Mouse (Mus musculus): ENCODE data around the gene D930048N14Rik. TPM values are rescaled to one million over a fixed set of nuclear protein-coding genes. Genes with fewer than 3 reads are reported as not detected.

The D930048N14Rik gene
- polyA plus RNA-seq, 1 experiment from 2014 or later, result 0.82 TPM

DNA sequence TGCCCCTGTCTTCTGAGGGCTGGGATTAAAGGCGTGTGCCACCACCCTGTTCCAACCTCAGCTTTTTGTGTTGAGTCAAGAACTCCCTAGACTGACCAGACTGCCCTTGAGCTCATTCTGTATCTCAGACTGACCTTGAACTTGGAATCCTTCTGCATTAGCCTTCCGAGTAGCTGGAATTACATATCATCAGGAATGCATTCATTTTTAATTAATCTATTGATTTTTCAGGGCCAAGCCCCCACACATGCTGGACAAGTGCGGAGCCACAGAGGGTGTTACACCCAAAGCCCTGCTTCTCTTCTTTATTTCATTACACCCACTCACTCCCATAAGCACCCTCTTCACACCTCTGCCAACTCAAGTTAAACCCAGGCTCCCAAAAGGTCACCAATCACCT is 17.0 kb upstream of the D930048N14Rik start:
- H3K36me3 ChIP-seq, result peaks cover 20% of the 10 kb centered on the region
- H3K9me3 ChIP-seq, result no peaks in the 10 kb centered on the region
- peaks cover 34% of the 10 kb centered on the region for H3K4me1 ChIP-seq (replicated peaks)
- no peak overlapping the region for H3K27ac ChIP-seq
- no peak overlapping the region for H3K4me3 ChIP-seq
- H3K27me3 ChIP-seq (ENCODE audit: insufficient read depth, poor library complexity, severe bottlenecking), result no peaks in the 10 kb centered on the region
- no peak for DNase-seq (ENCODE audit: low spot score)
- WGBS, result 91% methylated on average over 3 of the region's 3 CpGs

DNA sequence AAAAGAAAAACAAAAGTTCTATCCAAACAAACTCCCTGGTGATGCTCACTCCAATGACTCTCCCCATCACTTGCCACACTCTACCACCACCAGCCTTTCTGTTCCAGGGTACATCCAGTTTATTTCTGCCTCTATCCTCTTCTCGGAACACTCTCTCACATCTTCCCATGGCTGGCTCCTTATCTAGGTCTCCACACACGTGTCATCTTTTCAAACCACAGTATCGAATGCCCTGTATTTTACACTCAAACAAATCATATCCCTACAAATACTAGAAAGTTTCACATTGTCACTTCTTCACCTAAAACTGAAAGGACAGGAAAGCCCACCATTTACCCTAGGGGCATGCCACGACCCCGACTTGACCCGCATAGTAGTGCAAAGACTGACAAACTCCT is 15.6 kb upstream of the D930048N14Rik start:
- no peak for DNase-seq (ENCODE audit: low spot score)
- Histone ChIP-seq H3K27ac (peak overlapping the region; percentile 89), H3K36me3 (0 out of 2 replicates have a peak, but pooled peaks cover 8% of the 10 kb centered on the region), H3K9me3 (no peaks in the 10 kb centered on the region), H3K4me3 (peak overlapping the region; percentile 89), H3K4me1 (replicated peaks) (peaks cover 34% of the 10 kb centered on the region), H3K27me3 (ENCODE audit: insufficient read depth, poor library complexity, severe bottlenecking) (no peaks in the 10 kb centered on the region)
- 26% methylated on average over 6 of the region's 6 CpGs for WGBS

DNA sequence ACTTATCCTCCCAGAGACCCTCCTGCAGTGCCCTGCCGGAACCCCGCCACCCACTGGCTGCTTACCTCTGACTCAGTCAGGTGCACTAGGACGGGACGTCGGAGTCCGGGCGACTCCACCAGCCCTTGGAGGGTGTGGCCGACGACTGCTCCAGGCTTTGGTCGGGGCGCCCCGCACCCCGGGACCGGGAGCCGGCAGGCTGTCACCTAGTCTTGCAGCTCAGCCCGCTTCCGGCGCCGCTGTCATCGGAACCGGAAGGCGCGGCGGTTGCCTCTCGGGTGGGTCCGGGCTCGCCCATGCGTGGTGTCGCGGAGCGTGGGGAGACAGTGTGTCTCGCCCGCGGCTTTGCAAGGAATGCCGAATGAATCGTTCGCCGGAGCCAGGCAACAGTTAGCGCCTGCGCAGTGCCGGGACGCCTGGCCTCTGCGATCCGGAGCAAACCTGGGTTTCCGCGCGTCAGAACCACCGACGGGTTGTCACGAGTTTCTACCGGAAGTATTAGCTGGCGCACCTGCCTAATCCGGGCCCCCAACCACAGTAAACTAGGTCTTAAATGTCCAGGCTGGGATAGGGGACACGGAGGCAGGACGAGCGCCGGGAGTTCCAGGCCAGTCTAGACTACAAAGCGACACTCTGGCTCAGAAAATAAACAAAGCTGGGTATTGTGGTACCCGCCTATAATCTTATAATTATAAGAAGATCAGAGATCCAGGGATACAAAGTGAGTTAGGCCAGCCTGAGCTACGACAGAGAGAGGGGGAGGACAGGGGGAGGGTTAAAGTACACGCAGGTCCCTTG is 15.0 kb upstream of the D930048N14Rik start, which contains the start of gene Rmnd5b:
Gene Rmnd5b, minus strand, starts transcription at position 372 of the 798 bp plus-strand sequence.
- WGBS, result under 1% methylated on average over 61 of the region's 61 CpGs

DNA sequence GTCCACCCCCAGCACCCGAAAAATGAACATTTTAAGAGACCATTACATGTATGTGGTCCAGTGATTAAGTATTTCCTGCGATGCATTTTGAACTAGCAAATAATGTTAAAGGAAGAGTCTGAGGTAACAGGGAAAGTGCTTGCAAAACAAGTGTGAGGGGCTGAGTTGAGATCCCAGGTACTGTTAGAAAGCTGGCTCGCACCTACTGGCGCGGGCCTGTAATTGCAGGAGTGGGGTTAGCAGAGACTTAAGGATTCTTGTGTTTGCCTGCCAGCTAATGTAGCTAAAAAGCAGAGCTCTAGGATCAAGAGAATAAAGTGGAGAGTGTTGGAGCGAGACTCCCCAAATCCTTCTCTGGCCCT is 14.4 kb upstream of the D930048N14Rik start:
- H3K27me3 ChIP-seq (ENCODE audit: insufficient read depth, poor library complexity, severe bottlenecking), result no peaks in the 10 kb centered on the region
- H3K27ac ChIP-seq, result peak overlapping the region; percentile 89
- no peaks in the 10 kb centered on the region for H3K9me3 ChIP-seq
- H3K4me3 ChIP-seq, result peak overlapping the region; percentile 89
- WGBS, result 5% methylated on average over 6 of the region's 6 CpGs
- H3K4me1 ChIP-seq (replicated peaks), result peaks cover 34% of the 10 kb centered on the region
- peak; percentile 66 for DNase-seq (ENCODE audit: low spot score)
- H3K36me3 ChIP-seq, result 0 out of 2 replicates have a peak, but pooled peaks cover 5% of the 10 kb centered on the region

More for the DNA sequence above, 15.0 kb upstream of the D930048N14Rik start, which contains the start of gene Rmnd5b:
- DNase-seq (ENCODE audit: low spot score), result peak; percentile 86
- H3K4me3 ChIP-seq, result peak within 1 kb of the TSS; percentile 89
- peak within 1 kb of the TSS; percentile 89 for H3K27ac ChIP-seq
- peaks cover 34% of the 10 kb centered on the region for H3K4me1 ChIP-seq (replicated peaks)
- H3K27me3 ChIP-seq (ENCODE audit: insufficient read depth, poor library complexity, severe bottlenecking), result no peaks in the 10 kb centered on the region
- H3K9me3 ChIP-seq, result no peaks in the 10 kb centered on the region
- 0 out of 2 replicates have a peak, but pooled peaks cover 5% of the 10 kb centered on the region for H3K36me3 ChIP-seq

DNA sequence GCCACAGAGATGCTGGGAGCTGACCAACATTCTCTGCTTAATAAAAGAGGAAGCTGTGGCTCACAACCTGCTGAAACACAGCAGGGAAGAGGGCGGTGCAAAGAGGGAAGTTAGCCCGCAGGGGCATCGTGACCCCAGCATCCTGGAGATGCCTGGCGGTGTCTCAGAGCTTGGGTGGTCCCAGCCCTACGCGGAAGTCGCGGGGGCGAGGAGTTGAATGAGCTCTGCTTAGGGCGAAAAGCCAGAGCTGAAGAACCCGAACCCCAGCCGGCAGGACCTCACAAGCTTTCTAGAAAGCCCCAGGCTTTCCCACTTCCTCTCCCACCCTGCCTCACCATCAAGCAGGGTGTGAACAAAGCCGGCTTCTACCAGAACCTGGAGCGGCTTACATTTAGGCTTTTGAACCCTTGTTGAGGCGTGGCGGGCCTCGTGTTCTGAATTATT is 12.8 kb upstream of the D930048N14Rik start:
- H3K4me1 ChIP-seq (replicated peaks), result peaks cover 34% of the 10 kb centered on the region
- DNase-seq (ENCODE audit: low spot score), result peak; percentile 74
- H3K4me3 ChIP-seq, result peak overlapping the region; percentile 18
- peaks cover 7% of the 10 kb centered on the region for H3K36me3 ChIP-seq
- H3K27ac ChIP-seq, result peak overlapping the region; percentile 42; the same call in 1 of the 2 replicates
- H3K27me3 ChIP-seq (ENCODE audit: insufficient read depth, poor library complexity, severe bottlenecking), result no peaks in the 10 kb centered on the region
- no peaks in the 10 kb centered on the region for H3K9me3 ChIP-seq
- WGBS, result 3% methylated on average over 17 of the region's 17 CpGs

DNA sequence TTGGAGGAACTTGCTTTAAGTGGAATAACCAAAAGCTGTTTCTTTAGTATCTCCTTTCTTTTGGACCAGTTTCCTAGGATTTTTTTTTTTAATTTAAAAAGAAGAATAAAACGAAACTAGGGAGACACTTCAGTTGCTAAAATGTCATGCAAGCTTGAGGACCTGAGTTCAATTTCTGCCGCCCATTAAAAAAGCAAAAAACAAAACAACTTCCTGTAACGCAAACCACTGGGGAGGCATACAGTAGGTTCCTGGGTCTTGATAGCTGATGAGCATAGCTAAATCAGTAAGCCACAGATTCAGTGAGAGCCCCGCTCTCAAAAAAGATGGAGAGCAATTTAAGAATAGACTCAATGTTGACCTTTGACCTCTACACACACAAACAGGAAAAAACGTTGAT is 12.3 kb upstream of the D930048N14Rik start:
- no peak for DNase-seq (ENCODE audit: low spot score)
- H3K4me3 ChIP-seq, result no peak overlapping the region
- H3K36me3 ChIP-seq, result peaks cover 12% of the 10 kb centered on the region
- WGBS, result 70% methylated on average over 5 of the region's 5 CpGs
- H3K27ac ChIP-seq, result peak overlapping the region; percentile 42; the same call in 1 of the 2 replicates
- H3K9me3 ChIP-seq, result no peaks in the 10 kb centered on the region
- H3K4me1 ChIP-seq (replicated peaks), result peaks cover 38% of the 10 kb centered on the region
- H3K27me3 ChIP-seq (ENCODE audit: insufficient read depth, poor library complexity, severe bottlenecking), result no peaks in the 10 kb centered on the region

DNA sequence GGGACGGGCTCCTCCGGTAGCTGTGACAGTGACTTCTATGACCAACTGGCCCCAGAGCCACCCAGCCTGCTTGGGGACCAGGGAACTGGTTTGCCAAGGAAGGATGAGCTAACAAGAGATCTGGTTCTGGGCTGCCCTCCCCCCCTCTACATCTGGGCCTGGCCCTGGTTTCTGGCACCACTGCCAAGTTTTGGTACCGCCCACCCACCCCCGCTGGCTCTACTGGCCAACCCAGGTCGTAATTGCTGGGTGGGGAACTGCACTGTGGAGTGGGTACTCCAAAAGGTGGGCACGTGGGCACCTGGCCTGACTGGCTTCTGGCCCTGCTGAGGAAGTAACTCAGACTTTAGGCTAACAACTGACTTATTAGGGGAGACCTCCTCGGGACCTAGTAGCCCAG is 10.0 kb upstream of the D930048N14Rik start:
- no peak overlapping the region for H3K27ac ChIP-seq
- peaks cover 34% of the 10 kb centered on the region for H3K4me1 ChIP-seq (replicated peaks)
- peaks cover 10% of the 10 kb centered on the region for H3K27me3 ChIP-seq (ENCODE audit: insufficient read depth, poor library complexity, severe bottlenecking)
- no peak for DNase-seq (ENCODE audit: low spot score)
- H3K36me3 ChIP-seq, result peaks cover 35% of the 10 kb centered on the region
- H3K4me3 ChIP-seq, result no peak overlapping the region
- 85% methylated on average over 7 of the region's 7 CpGs for WGBS
- no peaks in the 10 kb centered on the region for H3K9me3 ChIP-seq

DNA sequence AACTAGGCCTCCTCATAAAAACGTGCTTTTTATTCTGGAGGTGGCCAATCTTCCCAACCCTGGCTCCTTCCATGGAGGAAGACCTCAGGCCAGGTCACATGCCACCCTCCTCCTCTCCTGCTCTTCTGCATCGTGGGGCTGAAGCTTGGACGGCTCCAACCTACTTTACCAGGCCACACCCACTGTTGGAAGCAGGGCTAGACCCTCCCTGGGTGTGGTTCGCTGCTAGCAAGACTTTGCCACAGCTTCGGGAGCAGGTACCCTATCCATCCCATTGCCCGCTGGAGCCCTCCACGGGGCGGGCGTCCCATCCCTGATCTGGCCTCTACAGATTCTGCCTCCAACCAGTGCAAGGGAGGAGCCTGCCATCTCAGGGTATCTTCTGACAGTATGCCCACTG is 7.6 kb upstream of the D930048N14Rik start:
- no peak overlapping the region for H3K27ac ChIP-seq
- peaks cover 39% of the 10 kb centered on the region for H3K36me3 ChIP-seq
- peaks cover 40% of the 10 kb centered on the region for H3K4me1 ChIP-seq (replicated peaks)
- no peak overlapping the region for H3K4me3 ChIP-seq
- DNase-seq (ENCODE audit: low spot score), result no peak
- peaks cover 10% of the 10 kb centered on the region for H3K27me3 ChIP-seq (ENCODE audit: insufficient read depth, poor library complexity, severe bottlenecking)
- no peaks in the 10 kb centered on the region for H3K9me3 ChIP-seq
- WGBS, result 76% methylated on average over 9 of the region's 9 CpGs

DNA sequence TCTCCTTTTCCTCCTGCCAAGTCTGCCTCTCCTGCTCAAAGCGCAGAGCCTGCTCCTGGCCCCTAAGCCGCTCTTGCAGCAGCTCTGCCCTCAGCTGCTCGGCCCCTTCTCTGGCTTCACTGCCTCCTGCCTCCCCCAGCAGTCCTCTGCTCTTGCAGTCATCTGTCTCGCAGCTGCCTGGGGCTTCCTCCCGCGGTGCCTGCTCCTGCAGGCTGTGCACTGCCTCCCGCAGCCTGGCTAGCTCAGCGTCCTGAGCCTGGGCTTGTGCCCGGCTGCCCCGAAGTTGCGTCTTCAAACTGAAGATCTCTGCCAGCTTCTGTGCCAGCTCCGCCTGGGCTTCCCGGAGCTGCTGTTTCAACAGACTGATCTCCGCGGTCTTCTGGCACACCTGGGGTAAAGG is 7.0 kb upstream of the D930048N14Rik start:
- Histone ChIP-seq H3K27me3 (ENCODE audit: insufficient read depth, poor library complexity, severe bottlenecking) (peaks cover 10% of the 10 kb centered on the region), H3K4me1 (replicated peaks) (peaks cover 44% of the 10 kb centered on the region), H3K9me3 (no peaks in the 10 kb centered on the region), H3K36me3 (peaks cover 39% of the 10 kb centered on the region), H3K27ac (no peak overlapping the region), H3K4me3 (no peak overlapping the region)
- no peak for DNase-seq (ENCODE audit: low spot score)
- WGBS, result 44% methylated on average over 15 of the region's 15 CpGs

DNA sequence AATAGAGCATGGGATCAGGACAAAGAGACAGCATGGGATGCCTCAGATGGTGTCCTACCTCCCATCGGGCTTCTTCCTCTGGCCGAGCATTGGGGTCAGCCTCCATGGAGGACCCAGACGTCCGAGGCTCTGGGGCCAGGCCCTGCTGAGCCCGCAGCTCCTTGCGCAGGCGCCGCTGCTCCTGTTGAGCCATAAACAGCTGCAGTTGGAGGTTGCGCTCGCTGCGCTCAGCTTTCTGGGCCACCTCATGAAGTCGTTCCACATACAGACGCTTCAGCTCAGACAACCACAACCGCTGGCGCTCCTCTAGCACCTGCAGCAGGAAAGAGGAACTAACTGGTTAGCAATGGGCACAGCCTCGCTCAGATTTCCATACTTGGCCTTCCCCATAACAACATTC is 6.5 kb upstream of the D930048N14Rik start:
- no peaks in the 10 kb centered on the region for H3K9me3 ChIP-seq
- H3K4me1 ChIP-seq (replicated peaks), result peaks cover 49% of the 10 kb centered on the region
- H3K36me3 ChIP-seq, result peaks cover 39% of the 10 kb centered on the region
- H3K4me3 ChIP-seq, result no peak overlapping the region
- WGBS, result 65% methylated on average over 16 of the region's 16 CpGs
- H3K27ac ChIP-seq, result no peak overlapping the region
- H3K27me3 ChIP-seq (ENCODE audit: insufficient read depth, poor library complexity, severe bottlenecking), result peaks cover 10% of the 10 kb centered on the region
- DNase-seq (ENCODE audit: low spot score), result no peak

DNA sequence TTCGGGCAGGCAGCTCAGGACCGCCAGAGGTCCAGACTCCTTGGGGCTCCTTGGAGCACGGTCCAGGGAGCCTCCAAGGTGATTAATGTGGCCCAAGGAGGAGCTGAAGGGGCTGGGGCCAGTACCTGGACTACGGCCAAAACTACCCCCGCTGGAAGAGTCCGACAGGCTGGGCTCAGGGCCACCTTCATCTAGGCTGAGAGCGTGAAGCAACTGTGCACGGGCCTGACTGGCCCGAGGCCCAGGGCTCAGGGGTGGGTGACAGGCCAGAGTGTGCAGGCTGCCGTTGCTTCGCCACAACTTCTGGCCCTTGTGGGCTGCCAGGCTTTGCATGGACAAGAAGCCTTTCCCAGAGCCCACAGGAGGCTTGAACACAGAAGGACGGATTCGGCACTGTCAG is 5.5 kb upstream of the D930048N14Rik start:
- H3K36me3 ChIP-seq, result peaks cover 39% of the 10 kb centered on the region
- H3K9me3 ChIP-seq, result no peaks in the 10 kb centered on the region
- 0 out of 2 replicates have a peak overlapping the region, but pooled peaks have one; percentile 31 for H3K27ac ChIP-seq
- 89% methylated on average over 13 of the region's 13 CpGs for WGBS
- no peak overlapping the region for H3K4me3 ChIP-seq
- no peak for DNase-seq (ENCODE audit: low spot score)
- H3K27me3 ChIP-seq (ENCODE audit: insufficient read depth, poor library complexity, severe bottlenecking), result peaks cover 19% of the 10 kb centered on the region
- H3K4me1 ChIP-seq (replicated peaks), result peaks cover 59% of the 10 kb centered on the region

DNA sequence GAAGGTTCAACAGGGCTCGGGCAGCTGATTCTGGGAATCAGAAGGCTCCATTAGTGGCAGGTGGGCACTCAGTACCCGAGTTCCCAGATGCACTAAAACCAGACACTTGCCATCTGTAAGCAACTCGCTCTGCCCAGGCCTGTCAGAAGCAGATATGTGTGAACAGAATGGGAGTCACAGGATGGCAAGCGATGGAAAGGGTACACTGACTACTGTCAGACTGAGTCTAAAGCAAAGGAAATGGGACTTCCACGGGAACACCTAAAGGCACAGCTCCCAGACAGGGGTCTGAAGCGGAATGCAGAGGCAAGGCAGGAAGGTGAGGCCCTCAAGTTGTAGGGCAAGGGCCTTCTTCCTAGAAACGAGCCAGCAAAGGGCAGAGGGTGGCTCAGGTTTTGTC is 4.5 kb upstream of the D930048N14Rik start:
- H3K4me1 ChIP-seq (replicated peaks), result peaks cover 69% of the 10 kb centered on the region
- H3K9me3 ChIP-seq, result no peaks in the 10 kb centered on the region
- WGBS, result 87% methylated on average over 7 of the region's 7 CpGs
- H3K4me3 ChIP-seq, result no peak overlapping the region
- peaks cover 29% of the 10 kb centered on the region for H3K27me3 ChIP-seq (ENCODE audit: insufficient read depth, poor library complexity, severe bottlenecking)
- DNase-seq (ENCODE audit: low spot score), result no peak
- H3K27ac ChIP-seq, result peak overlapping the region; percentile 78
- peaks cover 39% of the 10 kb centered on the region for H3K36me3 ChIP-seq
